Mouse (Mus musculus) MEL-GATA-1-ER (cell line): ENCODE results near the gene Inha.
A peak's percentile ranks its signal among the peaks of the same experiment; 100 is the strongest.

Source experiments
- DNase-seq: peaks from one replicate; pipeline ENCODE4 v3.0.0-alpha.2; 2012; ENCODE audit warnings: low read depth; ENCODE audit errors: extremely low read depth

The Inha gene

DNA sequence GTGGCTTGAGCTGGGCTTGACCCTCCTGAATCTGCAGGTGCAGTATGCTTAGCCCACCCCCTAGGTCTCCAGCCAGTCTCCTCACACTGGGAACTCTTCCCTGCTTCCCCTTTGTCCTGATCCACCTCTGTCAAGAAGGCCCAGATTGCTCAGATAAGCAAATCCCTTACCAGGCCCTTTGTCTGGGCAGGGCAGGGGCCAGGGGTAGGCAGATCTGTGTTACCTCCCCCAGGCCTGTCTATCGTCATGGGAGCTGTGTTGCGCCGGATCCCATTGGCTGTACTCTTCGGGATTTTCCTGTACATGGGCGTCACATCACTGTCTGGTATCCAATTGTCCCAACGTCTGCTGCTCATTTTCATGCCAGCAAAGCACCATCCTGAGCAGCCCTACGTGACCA is 50.2 kb downstream of the Inha start:
- DNase-seq = no peak

DNA sequence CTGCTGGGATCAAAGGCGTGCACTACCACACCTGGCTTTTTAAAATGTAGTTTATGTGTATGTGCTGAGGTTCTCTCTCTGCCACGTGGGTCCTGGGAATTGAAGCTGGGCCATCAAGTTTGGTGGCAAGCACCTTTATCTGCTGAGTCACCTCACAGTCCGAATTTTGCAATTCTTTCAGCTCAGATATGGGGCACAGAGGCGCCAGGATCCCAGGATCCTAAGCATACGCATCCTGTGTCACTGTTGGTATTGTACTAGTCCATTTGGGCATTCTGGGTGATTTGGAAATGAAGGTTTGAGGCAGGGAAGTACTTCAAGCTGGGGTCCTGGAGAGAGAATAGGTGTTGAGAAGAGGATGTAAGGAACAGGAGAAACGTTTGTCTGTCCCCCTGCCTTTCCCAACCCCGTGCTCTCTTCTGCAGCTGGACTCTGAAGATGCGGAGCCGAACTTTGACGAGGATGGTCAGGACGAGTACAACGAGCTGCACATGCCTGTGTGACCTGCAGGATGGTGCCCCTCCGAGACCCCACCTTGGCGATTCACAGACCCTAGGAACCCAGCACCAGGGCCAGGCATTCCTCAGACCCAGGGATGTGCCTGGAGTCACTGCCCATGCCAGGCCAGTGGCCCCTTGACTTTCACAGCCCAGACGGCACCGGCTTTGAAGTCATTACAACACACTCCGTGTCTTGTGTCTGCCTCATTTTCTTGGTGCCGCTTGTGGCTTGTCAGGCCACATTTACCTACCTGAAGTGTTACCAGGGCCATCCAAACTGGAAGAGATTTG is 51.7 kb downstream of the Inha start:
- DNase-seq = no peak

DNA sequence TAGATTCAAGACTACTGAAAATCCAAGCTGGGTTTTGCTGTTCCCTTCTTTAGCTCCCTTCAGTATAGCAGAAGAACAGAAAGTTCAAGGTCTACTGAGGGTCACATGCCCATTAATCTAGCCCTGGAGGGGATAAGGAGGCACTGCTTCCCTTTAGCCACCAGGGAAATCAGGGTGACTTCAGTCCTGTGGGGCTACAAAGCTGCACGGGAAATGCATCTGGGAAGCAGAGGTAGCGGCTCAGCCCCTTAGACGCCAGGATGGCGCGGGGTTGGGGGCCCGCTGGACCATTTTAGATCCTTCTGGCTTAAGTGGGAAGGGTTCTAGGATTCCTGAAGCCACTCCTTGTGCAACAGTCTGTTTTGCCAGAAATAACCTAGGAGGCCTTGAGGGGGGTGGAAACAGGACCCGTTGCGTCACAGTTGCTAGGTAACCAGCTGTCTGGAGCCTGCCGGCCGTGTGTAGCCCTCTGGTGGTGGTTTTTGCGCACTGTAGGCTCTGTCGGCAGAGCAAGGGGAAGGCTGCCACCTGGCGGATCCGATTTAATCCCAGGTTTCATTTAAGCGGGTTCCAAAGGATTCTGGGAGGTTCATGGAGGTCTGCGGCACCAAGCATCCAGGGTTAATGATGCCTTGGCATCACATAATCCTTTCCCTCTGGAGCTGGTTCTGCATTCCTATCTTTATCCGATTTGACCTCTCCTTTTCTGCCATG is 52.5 kb downstream of the Inha start:
- DNase-seq = peak; percentile 4
